Mouse (Mus musculus) cerebellum, postnatal 10 days (tissue): ENCODE data around the gene Adcy7.
A peak's percentile ranks its signal among the peaks of the same experiment; 100 is the strongest.

ENCODE experiments used
- DNase-seq, 2 experiments: peaks; one replicate each; pipeline ENCODE4 v3.0.0; 2021; ENCODE audit warnings: mixed read lengths in 2 of 2

The Adcy7 gene

GRCm38 (mm10) chr8:88305814-88306213 is 33.6 kb downstream of the Adcy7 start:
- no peak for DNase-seq

DNA sequence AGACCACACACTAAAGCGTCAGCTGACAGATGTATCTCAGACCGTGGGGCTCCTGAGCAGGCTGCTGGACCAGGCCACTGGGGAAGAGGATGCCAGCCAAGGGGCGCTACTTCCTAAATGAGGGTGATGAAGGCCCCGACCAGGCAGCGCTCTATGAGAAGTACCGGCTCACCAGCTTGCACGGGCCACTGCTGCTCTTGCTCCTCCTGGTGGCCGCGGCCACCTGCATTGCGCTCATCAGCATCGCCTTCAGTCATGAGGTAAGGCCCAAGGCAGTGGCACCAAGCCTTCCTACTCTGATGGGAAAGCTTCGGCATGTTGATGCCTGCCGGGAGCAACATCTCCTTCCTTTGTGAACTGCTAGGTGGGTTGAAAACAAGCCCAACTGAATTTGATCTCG is 34.3 kb downstream of the Adcy7 start:
- DNase-seq: peak in 1 of 2 experiments; percentile 40

DNA sequence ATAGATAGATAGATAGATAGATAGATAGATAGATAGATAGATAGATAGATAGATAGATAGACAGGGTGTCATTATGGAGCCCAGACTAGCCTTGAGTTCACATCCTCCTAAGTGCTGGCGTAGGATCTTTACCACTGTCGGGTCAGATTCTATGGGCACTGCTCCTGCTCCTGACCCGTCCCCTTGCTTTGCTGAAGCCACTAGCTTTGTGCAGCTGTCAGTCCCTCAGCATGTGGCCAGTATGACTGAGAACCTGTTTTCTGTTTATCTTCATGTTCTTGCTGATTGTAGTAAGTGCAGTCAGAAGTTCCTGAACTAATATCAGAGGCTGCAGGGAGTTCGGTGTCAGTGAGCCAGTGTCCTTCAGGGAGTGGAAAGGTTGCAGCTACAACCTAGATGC is 35.5 kb downstream of the Adcy7 start:
- no peak for DNase-seq

- DNase-seq: no peak
Measured at GRCm38 (mm10) chr8:88309274-88309873, 37.2 kb downstream of the Adcy7 start.

DNA sequence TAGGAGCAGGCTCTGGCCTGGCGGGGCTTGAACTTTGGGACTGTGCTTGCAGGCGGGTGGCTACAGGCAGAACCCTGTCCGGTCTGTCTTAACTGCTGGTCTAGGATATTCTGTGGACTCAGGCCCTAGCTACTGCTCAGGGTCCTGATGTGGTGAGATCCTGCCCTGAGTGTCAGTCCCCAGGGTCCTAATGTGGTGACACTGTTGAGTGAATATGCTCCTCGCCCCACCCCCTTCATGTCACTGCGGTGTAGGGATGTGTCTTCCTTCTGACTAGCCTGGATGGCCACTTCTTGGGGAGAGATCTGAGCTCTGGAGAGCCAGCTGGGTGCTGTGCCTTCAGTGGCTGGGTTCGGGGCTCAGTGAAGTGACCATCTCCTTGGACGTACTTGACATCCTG is 37.7 kb downstream of the Adcy7 start:
- no peak for DNase-seq

- DNase-seq: peak in 1 of 2 experiments; percentile 44
Measured at GRCm38 (mm10) chr8:88310286-88310685, 38.1 kb downstream of the Adcy7 start.

DNA sequence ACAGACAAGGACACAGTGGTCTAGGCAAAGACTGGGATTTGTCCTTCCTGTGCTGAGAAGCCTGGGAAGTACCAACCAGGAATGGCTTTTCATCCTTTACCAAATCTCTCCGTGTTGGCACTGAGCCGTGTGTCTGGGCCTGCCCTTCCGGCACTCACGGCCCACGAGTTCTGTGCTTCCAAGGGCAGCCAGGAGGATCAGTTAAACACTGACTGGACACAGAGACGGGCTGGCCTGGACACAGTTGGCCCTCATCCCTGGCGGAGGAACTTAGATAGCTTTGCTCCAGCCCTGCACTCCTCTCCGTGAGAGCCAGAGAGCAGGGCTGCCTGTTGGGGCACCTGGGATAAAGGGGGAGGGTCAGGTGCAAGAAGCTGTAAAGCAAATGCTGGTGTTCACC is 40.8 kb downstream of the Adcy7 start:
- DNase-seq: peak; percentile 68 to 69

- peak in 1 of 2 experiments; percentile 11 for DNase-seq
Measured at GRCm38 (mm10) chr8:88313991-88314390, 41.8 kb downstream of the Adcy7 start.

- DNase-seq: peak in 1 of 2 experiments; percentile 12
Measured at GRCm38 (mm10) chr8:88315302-88315701, 43.1 kb downstream of the Adcy7 start.

- peak; percentile 85 to 91 for DNase-seq
Measured at GRCm38 (mm10) chr8:88316139-88316931, 44.1 kb downstream of the Adcy7 start.

DNA sequence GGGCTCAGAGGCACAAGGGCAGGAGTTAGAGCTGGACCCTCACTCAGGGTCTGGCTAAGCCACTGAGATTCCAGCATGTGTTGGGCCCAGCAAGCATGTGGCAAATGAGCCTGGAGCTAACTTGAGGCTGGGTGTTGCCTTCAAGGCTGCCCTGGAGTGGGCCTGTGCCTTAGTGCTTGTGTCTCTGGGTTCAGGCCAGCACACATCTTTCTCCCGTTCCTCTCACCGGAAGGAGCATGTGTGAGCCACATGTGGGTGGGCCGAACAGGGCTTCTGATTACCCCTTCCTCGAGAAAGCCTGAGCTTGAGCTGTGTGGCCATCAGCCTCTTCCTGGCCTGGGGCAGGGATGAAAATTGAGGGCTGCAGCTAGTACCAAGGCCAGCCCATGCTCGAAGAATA is 45.1 kb downstream of the Adcy7 start:
- peak in 1 of 2 experiments; percentile 12 for DNase-seq

- DNase-seq: peak in 1 of 2 experiments; percentile 5
Measured at GRCm38 (mm10) chr8:88318151-88318550, 45.9 kb downstream of the Adcy7 start.

- DNase-seq: no peak
Measured at GRCm38 (mm10) chr8:88320134-88320533, 47.9 kb downstream of the Adcy7 start.

GRCm38 (mm10) chr8:88321387-88321786 is 49.2 kb downstream of the Adcy7 start:
- DNase-seq: no peak

DNA sequence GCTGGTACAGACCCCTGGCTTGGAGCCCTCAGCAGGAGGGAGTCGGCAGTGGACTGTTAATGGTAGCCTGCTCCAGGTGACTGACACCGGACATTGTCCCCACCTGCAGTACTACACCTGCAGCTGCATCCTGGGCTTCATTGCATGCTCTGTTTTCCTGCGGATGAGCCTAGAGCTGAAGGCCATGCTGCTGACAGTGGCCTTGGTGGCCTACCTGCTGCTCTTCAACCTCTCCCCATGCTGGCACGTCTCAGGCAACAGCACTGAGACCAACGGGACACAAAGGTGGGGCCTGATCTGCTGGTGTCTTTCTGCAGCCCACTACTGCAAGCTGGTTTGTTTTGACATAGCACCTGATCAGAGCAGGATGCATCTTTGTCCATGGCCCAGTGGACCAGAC is 51.3 kb downstream of the Adcy7 start:
- DNase-seq: no peak

- no peak for DNase-seq
Measured at GRCm38 (mm10) chr8:88324760-88325159, 52.6 kb downstream of the Adcy7 start.

GRCm38 (mm10) chr8:88325251-88325650 is 53.0 kb downstream of the Adcy7 start:
- no peak for DNase-seq

DNA sequence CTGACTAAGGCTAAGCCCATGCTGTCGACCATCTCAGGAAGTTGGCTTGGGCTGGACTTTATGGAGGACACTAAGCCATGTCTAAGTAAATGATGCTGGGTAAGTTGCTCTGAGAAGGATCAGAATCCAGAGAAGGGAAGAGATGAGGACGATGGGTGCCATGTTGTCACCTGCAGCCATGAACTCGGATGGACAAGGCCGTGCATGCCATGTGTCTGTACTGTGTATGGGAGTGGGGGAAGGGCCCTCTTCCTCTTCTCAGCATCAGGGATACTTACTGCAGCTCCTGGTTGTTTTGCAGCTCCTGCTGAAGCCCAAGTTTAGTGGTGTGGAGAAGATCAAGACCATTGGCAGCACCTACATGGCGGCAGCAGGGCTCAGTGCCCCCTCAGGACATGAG is 53.6 kb downstream of the Adcy7 start:
- DNase-seq: no peak

DNA sequence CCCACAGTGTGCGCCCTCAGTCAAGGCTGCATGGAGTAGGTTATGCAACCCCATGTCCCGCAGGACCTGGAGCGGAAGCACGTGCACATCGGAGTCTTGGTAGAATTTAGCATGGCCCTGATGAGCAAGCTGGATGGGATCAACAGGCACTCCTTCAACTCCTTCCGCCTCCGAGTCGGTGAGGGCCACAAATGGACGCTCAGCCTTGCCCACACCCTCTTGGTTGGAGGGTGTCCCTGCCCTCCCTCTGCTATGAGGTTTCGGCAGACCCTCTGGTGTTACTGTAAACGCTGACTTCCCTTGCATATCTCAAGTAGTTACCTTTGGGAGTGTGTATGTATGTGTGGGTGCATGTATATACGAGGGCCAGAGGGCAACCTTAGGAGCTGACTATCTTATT is 54.1 kb downstream of the Adcy7 start:
- no peak for DNase-seq

GRCm38 (mm10) chr8:88328689-88329088 is 56.5 kb downstream of the Adcy7 start:
- DNase-seq: no peak

- no peak for DNase-seq
Measured at GRCm38 (mm10) chr8:88330816-88331215, 58.6 kb downstream of the Adcy7 start.

GRCm38 (mm10) chr8:88334384-88334783 is 62.2 kb downstream of the Adcy7 start:
- no peak for DNase-seq

DNA sequence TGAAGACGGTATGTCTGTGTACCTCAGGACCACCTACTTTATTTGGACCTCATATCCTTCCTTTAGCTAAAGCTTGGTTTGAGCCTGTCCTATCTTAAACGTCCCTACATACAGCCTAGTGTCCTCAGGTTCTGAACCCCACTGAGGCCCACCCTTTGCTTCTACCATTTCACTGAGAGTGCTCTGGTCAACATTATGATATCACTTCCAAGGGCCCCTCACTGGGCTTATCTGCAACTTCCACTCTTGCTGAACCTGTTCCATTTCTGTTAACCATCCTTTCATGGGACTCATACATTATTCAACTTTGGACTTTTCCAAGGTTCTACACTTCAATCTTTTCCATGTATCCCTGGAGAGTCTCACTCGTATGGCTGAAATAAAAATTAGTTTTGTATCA is 62.8 kb downstream of the Adcy7 start:
- DNase-seq: no peak

- peak; percentile 51 to 52 for DNase-seq
Measured at GRCm38 (mm10) chr8:88339221-88339620, 67.0 kb downstream of the Adcy7 start.
